In the genomic region with DNA sequence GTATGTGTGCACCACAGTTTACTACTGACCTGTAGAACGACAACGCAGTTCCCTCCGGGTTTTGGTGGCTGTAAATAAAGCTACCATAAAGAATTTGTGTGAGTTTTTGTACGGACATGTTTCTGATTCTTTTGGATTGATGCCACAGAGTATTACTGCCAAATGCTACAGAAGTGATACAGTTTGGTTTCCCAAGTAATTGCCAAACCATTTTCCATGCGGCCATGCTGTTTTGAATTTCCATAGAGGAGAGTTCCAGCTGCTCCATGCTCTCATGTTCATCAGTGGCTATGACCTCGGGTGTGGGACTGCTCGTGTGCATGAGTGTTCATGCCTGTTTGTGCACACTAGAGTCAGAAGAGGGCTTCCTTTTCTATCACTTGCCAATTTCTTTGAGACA, we compare ENCODE assay signal across 32 mouse cellular contexts. TPM values are rescaled to one million over a fixed set of nuclear protein-coding genes. Genes with fewer than 3 reads are reported as not detected.
DNase-seq lines count a peak whose midpoint lies in the region; ATAC-seq and TF ChIP-seq lines count a peak whose summit lies in the region.
"Had no signal": no experiment of that assay in that cellular context is flagged by ENCODE, and none has a peak within 500 bp of the region (broad histone marks: within the 10 kb centered on the region; RNA-seq: fewer than 3 reads in every experiment).

No protein-coding gene starts in this region.

- WGBS in embryonic facial prominence, embryonic 13.5 days: 58% methylated on average over 7 of the region's 7 CpGs
- 87% methylated on average over 7 of the region's 7 CpGs for WGBS in embryonic facial prominence, embryonic 10.5 days
- 61% methylated on average over 7 of the region's 7 CpGs for WGBS in limb, embryonic 14.5 days
- 86% methylated on average over 7 of the region's 7 CpGs for WGBS in limb, embryonic 10.5 days

- TF ChIP-seq POLR2A in limb, embryonic 14.5 days (IDR thresholded peaks at IDR 0.05; ENCODE audit: borderline replicate concordance, extremely low read depth, insufficient read depth, insufficient read length): no peak
- no peak for TF ChIP-seq POLR2A in brain, embryonic 14.5 days (IDR thresholded peaks at IDR 0.05; ENCODE audit: borderline replicate concordance, extremely low read depth, insufficient read depth, insufficient read length, poor library complexity, severe bottlenecking)

- H3K27me3 ChIP-seq in embryonic facial prominence, embryonic 13.5 days: no peaks in the 10 kb centered on the region
- H3K27me3 ChIP-seq in embryonic facial prominence, embryonic 10.5 days (replicated peaks; ENCODE audit: low read depth, poor library complexity, severe bottlenecking): no peaks in the 10 kb centered on the region
- no peaks in the 10 kb centered on the region for H3K27me3 ChIP-seq in limb, embryonic 14.5 days (ENCODE audit: control insufficient read depth, insufficient read depth, low read length)
- H3K27me3 ChIP-seq in limb, embryonic 10.5 days (ENCODE audit: low read depth, poor library complexity, severe bottlenecking): no peaks in the 10 kb centered on the region
- H3K27me3 ChIP-seq: embryonic facial prominence, embryonic 12.5 days; forebrain, embryonic 12.5 days; heart, embryonic 12.5 days; heart, embryonic 15.5 days; Patski had no signal

- no peak overlapping the region for H3K4me3 ChIP-seq in embryonic facial prominence, embryonic 13.5 days
- H3K4me3 ChIP-seq in embryonic facial prominence, embryonic 10.5 days: no peak overlapping the region
- no peak overlapping the region for H3K4me3 ChIP-seq in limb, embryonic 14.5 days (replicated peaks; ENCODE audit: low read length)
- no peak overlapping the region for H3K4me3 ChIP-seq in limb, embryonic 10.5 days
- H3K4me3 ChIP-seq: embryonic facial prominence, embryonic 12.5 days; forebrain, embryonic 12.5 days; heart, embryonic 12.5 days; heart, embryonic 15.5 days had no signal

- H3K27ac ChIP-seq in embryonic facial prominence, embryonic 13.5 days: 0 out of 2 replicates have a peak overlapping the region, but pooled peaks have one; percentile 39
- H3K27ac ChIP-seq in embryonic facial prominence, embryonic 10.5 days (replicated peaks): no peak overlapping the region
- H3K27ac ChIP-seq in limb, embryonic 14.5 days (replicated peaks; ENCODE audit: low read depth, low read length): no peak overlapping the region
- no peak overlapping the region for H3K27ac ChIP-seq in limb, embryonic 10.5 days
- H3K27ac ChIP-seq: embryonic facial prominence, embryonic 12.5 days; forebrain, embryonic 12.5 days; heart, embryonic 15.5 days; hindbrain, embryonic 14.5 days; hindbrain, postnatal 0 days had no signal

- no peak overlapping the region for H3K4me2 ChIP-seq in embryonic facial prominence, embryonic 13.5 days
- no peak overlapping the region for H3K4me2 ChIP-seq in limb, embryonic 14.5 days (replicated peaks; ENCODE audit: low read depth, low read length, severe bottlenecking)
- H3K4me2 ChIP-seq: embryonic facial prominence, embryonic 12.5 days; forebrain, embryonic 12.5 days; heart, embryonic 12.5 days; heart, embryonic 15.5 days; hindbrain, embryonic 14.5 days had no signal

- no peaks in the 10 kb centered on the region for H3K36me3 ChIP-seq in embryonic facial prominence, embryonic 13.5 days
- no peaks in the 10 kb centered on the region for H3K36me3 ChIP-seq in embryonic facial prominence, embryonic 10.5 days (replicated peaks)
- H3K36me3 ChIP-seq in limb, embryonic 14.5 days (ENCODE audit: control insufficient read depth, insufficient read depth, low read length): no peaks in the 10 kb centered on the region
- H3K36me3 ChIP-seq in limb, embryonic 10.5 days: no peaks in the 10 kb centered on the region
- H3K36me3 ChIP-seq: embryonic facial prominence, embryonic 12.5 days; forebrain, embryonic 12.5 days; heart, embryonic 12.5 days; heart, embryonic 15.5 days had no signal

- ATAC-seq in embryonic facial prominence, embryonic 13.5 days (ENCODE audit: insufficient number of reproducible peaks, insufficient read depth, low FRiP score, low TSS enrichment, low read depth): no peak
- ATAC-seq in limb, embryonic 14.5 days (ENCODE audit: low FRiP score, low read depth): no peak
- ATAC-seq in cerebellum, adult (ENCODE audit: insufficient number of reproducible peaks, low FRiP score, low TSS enrichment): no peak
- ATAC-seq: forebrain, postnatal 0 days; hindbrain, postnatal 0 days; inflammation-experienced regulatory T-cells, adult 6 months; intestine, embryonic 16.5 days; Patski had no signal

- H3K9me3 ChIP-seq in embryonic facial prominence, embryonic 13.5 days: no peaks in the 10 kb centered on the region
- H3K9me3 ChIP-seq in embryonic facial prominence, embryonic 10.5 days: no peaks in the 10 kb centered on the region
- H3K9me3 ChIP-seq in limb, embryonic 14.5 days (ENCODE audit: control insufficient read depth, low read length): no peaks in the 10 kb centered on the region
- H3K9me3 ChIP-seq in limb, embryonic 10.5 days (replicated peaks): no peaks in the 10 kb centered on the region
- H3K9me3 ChIP-seq: embryonic facial prominence, embryonic 12.5 days; forebrain, embryonic 12.5 days; heart, embryonic 15.5 days had no signal

- no peak for DNase-seq in embryonic facial prominence, embryonic 10.5 days (ENCODE audit: low spot score)
- DNase-seq in limb, embryonic 14.5 days (ENCODE audit: low spot score): peak; percentile 29
- no peak for DNase-seq in limb, embryonic 10.5 days (ENCODE audit: low spot score)
- DNase-seq in brain, embryonic 14.5 days (ENCODE audit: low read depth): peak; percentile 13
- peak; percentile 42 for DNase-seq in fat pad, adult 2 months (ENCODE audit: extremely low read depth, low read depth, low spot score)
- DNase-seq in frontal cortex, postnatal 14 days (ENCODE audit: low spot score in 2 of 2): no peak
- DNase-seq: adrenal gland, adult 8-10 months; adrenal gland, postnatal 25 days; cerebellum, adult 11-12 months; cerebellum, adult 9-10 months; cerebellum, postnatal 14 days; forebrain, postnatal 0 days; gastrocnemius, postnatal 10 days; gastrocnemius, postnatal 36 days; heart, adult 18-20 months; heart, postnatal 10 days; heart, postnatal 36 days; kidney, adult 18-20 months; kidney, adult 9 months had no signal

- no peak overlapping the region for H3K9ac ChIP-seq in embryonic facial prominence, embryonic 13.5 days
- no peak overlapping the region for H3K9ac ChIP-seq in limb, embryonic 14.5 days (ENCODE audit: low read depth, low read length, severe bottlenecking)
- H3K9ac ChIP-seq: embryonic facial prominence, embryonic 12.5 days; forebrain, embryonic 12.5 days; forebrain, postnatal 0 days; heart, embryonic 12.5 days; heart, embryonic 15.5 days; hindbrain, embryonic 14.5 days had no signal

- no peaks in the 10 kb centered on the region for H3K4me1 ChIP-seq in embryonic facial prominence, embryonic 13.5 days
- no peaks in the 10 kb centered on the region for H3K4me1 ChIP-seq in embryonic facial prominence, embryonic 10.5 days
- H3K4me1 ChIP-seq in limb, embryonic 14.5 days (ENCODE audit: control insufficient read depth, insufficient read depth, low read length): no peaks in the 10 kb centered on the region
- H3K4me1 ChIP-seq in limb, embryonic 10.5 days: no peaks in the 10 kb centered on the region
- H3K4me1 ChIP-seq: embryonic facial prominence, embryonic 12.5 days; forebrain, embryonic 12.5 days; heart, embryonic 15.5 days had no signal

- TF ChIP-seq CTCF in brain, embryonic 14.5 days (IDR thresholded peaks at IDR 0.05; ENCODE audit: borderline replicate concordance, extremely low read depth, insufficient read depth, insufficient read length): no peak

RNA-seq across cellular contexts. Expression of a gene that starts 8.4 kb away (rescaled TPM):
- not detected in 2 replicates for polyA plus RNA-seq in embryonic facial prominence, embryonic 13.5 days (2015; fragmentation: Nextera tagmentation; extraction: Ambion mirVana)
- polyA plus RNA-seq in embryonic facial prominence, embryonic 10.5 days (2016; fragmentation: Nextera tagmentation; extraction: Ambion mirVana): not detected in 2 replicates
- not detected in 2 replicates for polyA plus RNA-seq in limb, embryonic 14.5 days (2012; rRNA removed)
- polyA plus RNA-seq in limb, embryonic 14.5 days (2014; fragmentation: Nextera tagmentation; extraction: Ambion mirVana): not detected in 2 replicates
- not detected in 2 replicates for polyA plus RNA-seq in limb, embryonic 10.5 days (2016; fragmentation: Nextera tagmentation; extraction: Ambion mirVana)
- not detected in 2 replicates for polyA plus RNA-seq in brain, embryonic 14.5 days (2012; rRNA removed)
- polyA plus RNA-seq: embryonic facial prominence, embryonic 12.5 days; forebrain, embryonic 12.5 days; forebrain, postnatal 0 days; frontal cortex, adult 2 months; heart, embryonic 12.5 days; heart, embryonic 15.5 days; hindbrain, embryonic 11.5 days; hindbrain, embryonic 14.5 days; inflammation-experienced regulatory T-cells, adult 6 months; intestine, embryonic 16.5 days had no signal

RNA-seq across cellular contexts. Expression of a gene that starts 54.7 kb away (rescaled TPM):
- polyA plus RNA-seq in embryonic facial prominence, embryonic 13.5 days (2015; fragmentation: Nextera tagmentation; extraction: Ambion mirVana): 16.2 and 19.2 TPM in 2 replicates
- polyA plus RNA-seq in embryonic facial prominence, embryonic 10.5 days (2016; fragmentation: Nextera tagmentation; extraction: Ambion mirVana): 8.0 and 9.6 TPM in 2 replicates
- polyA plus RNA-seq in limb, embryonic 14.5 days (2012; rRNA removed): 11.7 and 16.9 TPM in 2 replicates
- polyA plus RNA-seq in limb, embryonic 14.5 days (2014; fragmentation: Nextera tagmentation; extraction: Ambion mirVana): 15.7 and 16.8 TPM in 2 replicates
- polyA plus RNA-seq in limb, embryonic 10.5 days (2016; fragmentation: Nextera tagmentation; extraction: Ambion mirVana): 10.2 and 12.2 TPM in 2 replicates
- polyA plus RNA-seq in brain, embryonic 14.5 days (2012; rRNA removed): 18.3 and 19.3 TPM in 2 replicates

Comparison
In these comparisons a context has a peak if more than half of its experiments do, and no peak if none do; other contexts are left out.
1. DNase-seq: peak in limb, embryonic 14.5 days (single experiment), brain, embryonic 14.5 days (single experiment) and fat pad, adult 2 months (single experiment); none in embryonic facial prominence, embryonic 10.5 days (single experiment), limb, embryonic 10.5 days (single experiment) and frontal cortex, postnatal 14 days (0 of 2).